Mouse (Mus musculus): ENCODE data around the gene Tspan9. TPM values are rescaled to one million over a fixed set of nuclear protein-coding genes. Genes with fewer than 3 reads are reported as not detected.

The Tspan9 gene
- total RNA-seq, 1 experiment: 161 TPM

DNA sequence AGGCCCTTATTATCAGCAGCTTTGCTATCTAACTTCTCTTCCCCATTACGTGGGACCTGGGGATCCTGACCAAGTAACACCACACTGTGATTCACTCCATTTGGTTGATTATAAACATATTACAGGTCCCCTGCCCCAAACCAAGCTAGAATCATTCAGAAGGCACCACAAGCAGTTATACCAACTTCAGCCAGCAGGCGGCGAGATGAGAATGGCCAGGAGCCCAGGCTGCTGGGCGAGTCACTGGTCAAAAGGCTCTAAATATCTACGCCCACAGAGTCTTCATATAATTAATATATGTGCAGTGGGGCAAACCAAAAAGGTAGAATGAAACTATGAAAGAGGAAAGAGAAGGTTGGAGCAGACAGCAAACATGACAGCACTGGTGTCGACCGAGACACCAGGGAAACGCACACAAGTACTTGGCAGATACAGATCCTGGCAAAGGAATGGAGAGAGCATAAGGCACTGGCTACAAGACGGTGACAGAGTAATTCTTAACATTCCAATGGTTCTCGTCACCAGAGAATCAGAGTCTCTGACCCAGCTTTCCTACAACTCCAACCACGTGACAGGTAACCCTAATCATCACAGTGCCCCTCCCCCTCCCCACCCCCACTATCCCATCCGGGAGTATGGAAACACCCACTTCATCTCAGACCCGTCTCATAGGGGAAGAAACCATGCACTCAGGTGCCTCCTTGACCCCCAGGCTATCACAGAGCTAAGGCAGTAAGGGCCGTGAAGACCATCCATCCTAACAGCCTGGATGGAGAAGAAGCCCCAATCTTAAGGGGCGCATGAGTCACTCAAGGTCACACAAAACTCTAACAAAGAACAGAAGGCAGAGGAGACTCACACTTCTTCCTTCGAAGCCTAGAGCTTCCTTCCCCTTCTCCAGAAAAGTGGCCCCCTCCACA is 110.9 kb downstream of the Tspan9 start:
- Histone ChIP-seq H3K27ac (ENCODE audit: insufficient read depth, low read depth, low read length, poor library complexity, severe bottlenecking) (no peak overlapping the region), H3K9me3 (ENCODE audit: control insufficient read depth, insufficient read depth, low read depth, low read length) (no peaks in the 10 kb centered on the region), H3K36me3 (ENCODE audit: control insufficient read depth, insufficient read depth, low read length, poor library complexity, severe bottlenecking) (no peaks in the 10 kb centered on the region), H3K9ac (ENCODE audit: insufficient read depth, low read depth, low read length, poor library complexity, severe bottlenecking) (no peak overlapping the region), H3K4me1 (ENCODE audit: control insufficient read depth in 2 of 2, insufficient read depth in 2 of 2, low read length in 2 of 2, poor library complexity in 1 of 2) (peaks cover 0 to 14% of the 10 kb centered on the region in 2 experiments; a peak in 3 of 4 replicates), H3K4me3 (ENCODE audit: insufficient read depth in 1 of 2, low read depth in 1 of 2, low read length in 2 of 2, poor library complexity in 1 of 2, severe bottlenecking in 1 of 2) (no peak overlapping the region)
- in situ Hi-C loops (cut with MboI; ENCODE audit: low sequenced_read_pairs in 2 of 2, unreplicated experiment in 2 of 2): no loop called here
- TF ChIP-seq MAFK (IDR thresholded peaks at IDR 0.05; ENCODE audit: insufficient read depth, low read depth, low read length): no peak
- no peak for TF ChIP-seq CHD2 (IDR thresholded peaks at IDR 0.05; ENCODE audit: low read depth, low read length)
- TF ChIP-seq HCFC1 (IDR thresholded peaks at IDR 0.05; ENCODE audit: borderline replicate concordance, insufficient read depth, low read length): no peak
- TF ChIP-seq ZC3H11A (IDR thresholded peaks at IDR 0.05; ENCODE audit: borderline replicate concordance, low read depth, low read length): no peak
- TF ChIP-seq ZNF384 (IDR thresholded peaks at IDR 0.05; ENCODE audit: low read depth, low read length): no peak
- DNase-seq (ENCODE audit: low read depth, low spot score): peak; percentile 60

GRCm38 (mm10) chr6:128031584-128031983 is 111.8 kb downstream of the Tspan9 start:
- no peak for DNase-seq (ENCODE audit: low read depth, low spot score)
- H3K36me3 ChIP-seq (ENCODE audit: control insufficient read depth, insufficient read depth, low read length, poor library complexity, severe bottlenecking): no peaks in the 10 kb centered on the region
- in situ Hi-C loops (cut with MboI; ENCODE audit: low sequenced_read_pairs in 2 of 2, unreplicated experiment in 2 of 2): no loop called here
- no peak for TF ChIP-seq MAFK (IDR thresholded peaks at IDR 0.05; ENCODE audit: insufficient read depth, low read depth, low read length)
- TF ChIP-seq ZC3H11A (IDR thresholded peaks at IDR 0.05; ENCODE audit: borderline replicate concordance, low read depth, low read length): no peak
- no peak for TF ChIP-seq ZNF384 (IDR thresholded peaks at IDR 0.05; ENCODE audit: low read depth, low read length)
- TF ChIP-seq CHD2 (IDR thresholded peaks at IDR 0.05; ENCODE audit: low read depth, low read length): no peak
- no peak for TF ChIP-seq HCFC1 (IDR thresholded peaks at IDR 0.05; ENCODE audit: borderline replicate concordance, insufficient read depth, low read length)
- no peak overlapping the region for H3K4me3 ChIP-seq (ENCODE audit: insufficient read depth in 1 of 2, low read depth in 1 of 2, low read length in 2 of 2, poor library complexity in 1 of 2, severe bottlenecking in 1 of 2)
- H3K9me3 ChIP-seq (ENCODE audit: control insufficient read depth, insufficient read depth, low read depth, low read length): no peaks in the 10 kb centered on the region
- no peak overlapping the region for H3K9ac ChIP-seq (ENCODE audit: insufficient read depth, low read depth, low read length, poor library complexity, severe bottlenecking)
- H3K27ac ChIP-seq (ENCODE audit: insufficient read depth, low read depth, low read length, poor library complexity, severe bottlenecking): no peak overlapping the region
- H3K4me1 ChIP-seq (ENCODE audit: control insufficient read depth in 2 of 2, insufficient read depth in 2 of 2, low read length in 2 of 2, poor library complexity in 1 of 2): peaks cover 0 to 14% of the 10 kb centered on the region in 2 experiments; a peak in 3 of 4 replicates

- Histone ChIP-seq H3K27ac (ENCODE audit: insufficient read depth, low read depth, low read length, poor library complexity, severe bottlenecking) (no peak overlapping the region), H3K4me3 (ENCODE audit: insufficient read depth in 1 of 2, low read depth in 1 of 2, low read length in 2 of 2, poor library complexity in 1 of 2, severe bottlenecking in 1 of 2) (no peak overlapping the region), H3K9ac (ENCODE audit: insufficient read depth, low read depth, low read length, poor library complexity, severe bottlenecking) (no peak overlapping the region), H3K36me3 (ENCODE audit: control insufficient read depth, insufficient read depth, low read length, poor library complexity, severe bottlenecking) (no peaks in the 10 kb centered on the region), H3K9me3 (ENCODE audit: control insufficient read depth, insufficient read depth, low read depth, low read length) (no peaks in the 10 kb centered on the region), H3K4me1 (ENCODE audit: control insufficient read depth in 2 of 2, insufficient read depth in 2 of 2, low read length in 2 of 2, poor library complexity in 1 of 2) (peaks cover 0 to 12% of the 10 kb centered on the region in 2 experiments; a peak in 3 of 4 replicates)
- in situ Hi-C loops (cut with MboI; ENCODE audit: low sequenced_read_pairs in 2 of 2, unreplicated experiment in 2 of 2): no loop called here
- no peak for DNase-seq (ENCODE audit: low read depth, low spot score)
- TF ChIP-seq HCFC1 (IDR thresholded peaks at IDR 0.05; ENCODE audit: borderline replicate concordance, insufficient read depth, low read length) (no peak), ZC3H11A (IDR thresholded peaks at IDR 0.05; ENCODE audit: borderline replicate concordance, low read depth, low read length) (no peak), MAFK (IDR thresholded peaks at IDR 0.05; ENCODE audit: insufficient read depth, low read depth, low read length) (no peak), ZNF384 (IDR thresholded peaks at IDR 0.05; ENCODE audit: low read depth, low read length) (no peak), CHD2 (IDR thresholded peaks at IDR 0.05; ENCODE audit: low read depth, low read length) (no peak)
These were observed 112.3 kb downstream of the Tspan9 start for GRCm38 (mm10) chr6:128031096-128031495.

GRCm38 (mm10) chr6:128030475-128030874 is 112.9 kb downstream of the Tspan9 start:
- peaks cover 0 to 6% of the 10 kb centered on the region in 2 experiments; a peak in 2 of 4 replicates for H3K4me1 ChIP-seq (ENCODE audit: control insufficient read depth in 2 of 2, insufficient read depth in 2 of 2, low read length in 2 of 2, poor library complexity in 1 of 2)
- TF ChIP-seq ZC3H11A (IDR thresholded peaks at IDR 0.05; ENCODE audit: borderline replicate concordance, low read depth, low read length) (no peak), CHD2 (IDR thresholded peaks at IDR 0.05; ENCODE audit: low read depth, low read length) (no peak), MAFK (IDR thresholded peaks at IDR 0.05; ENCODE audit: insufficient read depth, low read depth, low read length) (no peak), ZNF384 (IDR thresholded peaks at IDR 0.05; ENCODE audit: low read depth, low read length) (no peak), HCFC1 (IDR thresholded peaks at IDR 0.05; ENCODE audit: borderline replicate concordance, insufficient read depth, low read length) (no peak)
- DNase-seq (ENCODE audit: low read depth, low spot score): no peak
- in situ Hi-C loops (cut with MboI; ENCODE audit: low sequenced_read_pairs in 2 of 2, unreplicated experiment in 2 of 2): no loop called here
- H3K9me3 ChIP-seq (ENCODE audit: control insufficient read depth, insufficient read depth, low read depth, low read length): no peaks in the 10 kb centered on the region
- no peak overlapping the region for H3K9ac ChIP-seq (ENCODE audit: insufficient read depth, low read depth, low read length, poor library complexity, severe bottlenecking)
- no peak overlapping the region for H3K27ac ChIP-seq (ENCODE audit: insufficient read depth, low read depth, low read length, poor library complexity, severe bottlenecking)
- H3K4me3 ChIP-seq (ENCODE audit: insufficient read depth in 1 of 2, low read depth in 1 of 2, low read length in 2 of 2, poor library complexity in 1 of 2, severe bottlenecking in 1 of 2): no peak overlapping the region
- no peaks in the 10 kb centered on the region for H3K36me3 ChIP-seq (ENCODE audit: control insufficient read depth, insufficient read depth, low read length, poor library complexity, severe bottlenecking)
